Comparison of ENCODE assay signal across 25 mouse cellular contexts in genomic region chr6:30212468-30212867, GRCm38 (mm10).
DNase-seq lines count a peak whose midpoint lies in the region; ATAC-seq and TF ChIP-seq lines count a peak whose summit lies in the region.
"Had no signal": no experiment of that assay in that cellular context is flagged by ENCODE, and none has a peak within 500 bp of the region (broad histone marks: within the 10 kb centered on the region; RNA-seq: fewer than 3 reads in every experiment).

No protein-coding gene starts in this region.

- no peak overlapping the region for H3K4me2 ChIP-seq in liver, embryonic 12.5 days
- H3K4me2 ChIP-seq in liver, postnatal 0 days (ENCODE audit: low read depth, low read length): 0 out of 2 replicates have a peak overlapping the region, but pooled peaks have one; percentile 33
- H3K4me2 ChIP-seq: forebrain, embryonic 12.5 days; heart, embryonic 13.5 days; hindbrain, embryonic 15.5 days; midbrain, embryonic 12.5 days; neural tube, embryonic 13.5 days had no signal

- DNase-seq in adrenal gland, postnatal 14 days: peak; percentile 9
- no peak for DNase-seq in adrenal gland, postnatal 4 days (ENCODE audit: low spot score in 2 of 2)
- peak; percentile 68 for DNase-seq in kidney, adult 2 months
- DNase-seq in kidney, adult 18-20 months: no peak
- no peak for DNase-seq in liver, adult 2 months (ENCODE audit: extremely low read depth, low read depth, low spot score)
- no peak for DNase-seq in liver, postnatal 0 days
- DNase-seq in embryo, embryonic 10 days (ENCODE audit: low spot score): no peak
- DNase-seq: cerebellum, adult 18-20 months; gastrocnemius, postnatal 14 days; heart, postnatal 10 days; lung, postnatal 4 days; right cerebral cortex, postnatal 4 days; thymus, adult 2 months; thymus, postnatal 36 days had no signal

- no peak for ATAC-seq in liver, embryonic 12.5 days
- ATAC-seq in liver, postnatal 0 days: no peak
- ATAC-seq: inflammation-experienced regulatory T-cells, adult 6 months had no signal

- no peaks in the 10 kb centered on the region for H3K9me3 ChIP-seq in liver, embryonic 12.5 days (replicated peaks)
- no peaks in the 10 kb centered on the region for H3K9me3 ChIP-seq in liver, postnatal 0 days (ENCODE audit: low read length)
- H3K9me3 ChIP-seq: forebrain, embryonic 12.5 days; G1E; heart, embryonic 13.5 days; hindbrain, embryonic 10.5 days; hindbrain, embryonic 15.5 days; megakaryocyte, embryonic 14.5 days; midbrain, embryonic 12.5 days; neural tube, embryonic 13.5 days had no signal

- no peak for TF ChIP-seq CTCF in kidney, adult 2 months (conservative IDR thresholded peaks at IDR 0.05; ENCODE audit: insufficient read depth, insufficient read length, low read depth, low read length)
- no peak for TF ChIP-seq CTCF in liver, adult 2 months (IDR thresholded peaks at IDR 0.05; ENCODE audit: low read depth, low read length)
- no peak for TF ChIP-seq CTCF in liver, postnatal 0 days (IDR thresholded peaks at IDR 0.05; ENCODE audit: low read depth)

- H3K27me3 ChIP-seq in kidney, adult 2 months (replicated peaks; ENCODE audit: control insufficient read depth, insufficient read depth, low read length): no peaks in the 10 kb centered on the region
- H3K27me3 ChIP-seq in liver, adult 2 months (ENCODE audit: control insufficient read depth, insufficient read depth, low read length): no peaks in the 10 kb centered on the region
- H3K27me3 ChIP-seq in liver, embryonic 12.5 days (replicated peaks): no peaks in the 10 kb centered on the region
- H3K27me3 ChIP-seq in liver, postnatal 0 days (ENCODE audit: insufficient read depth, low read length): no peaks in the 10 kb centered on the region
- H3K27me3 ChIP-seq: forebrain, embryonic 12.5 days; heart, embryonic 13.5 days; hindbrain, embryonic 15.5 days; megakaryocyte, embryonic 14.5 days; midbrain, embryonic 12.5 days; neural tube, embryonic 13.5 days had no signal

- H3K79me2 ChIP-seq in liver, adult 2 months (ENCODE audit: control insufficient read depth, insufficient read depth, low read length): no peaks in the 10 kb centered on the region

- no peak overlapping the region for H3K4me3 ChIP-seq in kidney, adult 2 months (ENCODE audit: insufficient read depth, low read depth, low read length)
- H3K4me3 ChIP-seq in liver, adult 2 months (ENCODE audit: insufficient read depth, low read depth, low read length): no peak overlapping the region
- no peak overlapping the region for H3K4me3 ChIP-seq in liver, embryonic 12.5 days
- H3K4me3 ChIP-seq in liver, postnatal 0 days (ENCODE audit: low read depth, low read length): no peak overlapping the region
- H3K4me3 ChIP-seq: forebrain, embryonic 12.5 days; heart, embryonic 13.5 days; hindbrain, embryonic 10.5 days; hindbrain, embryonic 15.5 days; megakaryocyte, embryonic 14.5 days; midbrain, embryonic 12.5 days; neural tube, embryonic 13.5 days had no signal

- H3K36me3 ChIP-seq in kidney, adult 2 months (ENCODE audit: control insufficient read depth, insufficient read depth, low read length): no peaks in the 10 kb centered on the region; the same call in 1 of the 2 replicates
- H3K36me3 ChIP-seq in liver, adult 2 months (ENCODE audit: control insufficient read depth, insufficient read depth, low read length): peaks cover 1% of the 10 kb centered on the region; the same call in 1 of the 2 replicates
- H3K36me3 ChIP-seq in liver, embryonic 12.5 days: peaks cover 24% of the 10 kb centered on the region
- H3K36me3 ChIP-seq in liver, postnatal 0 days (replicated peaks; ENCODE audit: insufficient read depth, low read length): peaks cover 8% of the 10 kb centered on the region

- peak overlapping the region; percentile 36 for H3K9ac ChIP-seq in liver, adult 2 months (ENCODE audit: low read depth, low read length)
- no peak overlapping the region for H3K9ac ChIP-seq in liver, embryonic 12.5 days
- no peak overlapping the region for H3K9ac ChIP-seq in liver, postnatal 0 days (replicated peaks)
- H3K9ac ChIP-seq: forebrain, embryonic 12.5 days; heart, embryonic 13.5 days; hindbrain, embryonic 15.5 days; liver, embryonic 14.5 days; midbrain, embryonic 12.5 days; neural tube, embryonic 13.5 days had no signal

- H3K27ac ChIP-seq in kidney, adult 2 months (ENCODE audit: insufficient read depth, low read depth, low read length): peak overlapping the region; percentile 41; the same call in 1 of the 2 replicates
- peak overlapping the region; percentile 81 for H3K27ac ChIP-seq in liver, adult 2 months (replicated peaks; ENCODE audit: insufficient read depth, low read depth, low read length)
- H3K27ac ChIP-seq in liver, embryonic 12.5 days: no peak overlapping the region
- H3K27ac ChIP-seq in liver, postnatal 0 days (ENCODE audit: low read depth): peak overlapping the region; percentile 86; the same call in 1 of the 2 replicates
- H3K27ac ChIP-seq: forebrain, embryonic 12.5 days; heart, embryonic 13.5 days; hindbrain, embryonic 10.5 days; hindbrain, embryonic 15.5 days; liver, embryonic 14.5 days; midbrain, embryonic 12.5 days; neural tube, embryonic 13.5 days had no signal

- peaks cover 5% of the 10 kb centered on the region; the same call in 1 of the 2 replicates for H3K4me1 ChIP-seq in kidney, adult 2 months (ENCODE audit: control insufficient read depth, insufficient read depth, low read length)
- H3K4me1 ChIP-seq in liver, adult 2 months (ENCODE audit: control insufficient read depth, insufficient read depth, low read length): peaks cover 26% of the 10 kb centered on the region
- H3K4me1 ChIP-seq in liver, embryonic 12.5 days: peaks cover 15% of the 10 kb centered on the region
- peaks cover 7% of the 10 kb centered on the region for H3K4me1 ChIP-seq in liver, postnatal 0 days (ENCODE audit: insufficient read depth)
- H3K4me1 ChIP-seq: forebrain, embryonic 12.5 days; hindbrain, embryonic 15.5 days; neural tube, embryonic 13.5 days had no signal

- TF ChIP-seq POLR2A in kidney, adult 2 months (IDR thresholded peaks at IDR 0.05; ENCODE audit: low read depth, low read length): no peak
- 0 out of 2 replicates have a peak, but pooled peaks have one; percentile 9 for TF ChIP-seq POLR2A in liver, adult 2 months (IDR thresholded peaks at IDR 0.05; ENCODE audit: extremely low read depth, insufficient read depth, low read length)

- 67% methylated on average over 8 of the region's 8 CpGs for WGBS in kidney, adult 2 months
- 35% methylated on average over 8 of the region's 8 CpGs for WGBS in liver, adult 2 months
- WGBS in liver, embryonic 12.5 days (ENCODE audit: insufficient replicate concordance): 87% methylated on average over 8 of the region's 8 CpGs
- WGBS in liver, postnatal 0 days (ENCODE audit: insufficient replicate concordance): 83% methylated on average over 8 of the region's 8 CpGs

- no peak for TF ChIP-seq EP300 in liver, postnatal 0 days (IDR thresholded peaks at IDR 0.05; ENCODE audit: low read depth)

Comparison
In these comparisons a context has a peak if more than half of its experiments do, and no peak if none do; other contexts are left out.
1. DNase-seq: peak in adrenal gland, postnatal 14 days (single experiment) and kidney, adult 2 months (single experiment); none in adrenal gland, postnatal 4 days (0 of 2), kidney, adult 18-20 months (single experiment), liver, adult 2 months (single experiment), liver, postnatal 0 days (single experiment) and embryo, embryonic 10 days (single experiment).